ENCODE assay signal across 9 mouse cellular contexts in genomic region chr11:12038470-12038985, GRCm38 (mm10). TPM values are rescaled to one million over a fixed set of nuclear protein-coding genes. Genes with fewer than 3 reads are reported as not detected.
DNase-seq lines count a peak whose midpoint lies in the region; ATAC-seq lines count a peak whose summit lies in the region.
"Had no signal": no experiment of that assay in that cellular context is flagged by ENCODE, and none has a peak within 500 bp of the region (broad histone marks: within the 10 kb centered on the region; RNA-seq: fewer than 3 reads in every experiment).

Gene Grb10, minus strand, starts transcription at chr11:12038683.

- no peaks in the 10 kb centered on the region for H3K9me3 ChIP-seq in heart, embryonic 10.5 days
- H3K9me3 ChIP-seq in neural tube, embryonic 13.5 days = no peaks in the 10 kb centered on the region

- H3K4me3 ChIP-seq in heart, embryonic 10.5 days = peak within 1 kb of the TSS; percentile 74
- peak within 1 kb of the TSS; percentile 57 for H3K4me3 ChIP-seq in neural tube, embryonic 13.5 days

- H3K27ac ChIP-seq in heart, embryonic 10.5 days = peak within 1 kb of the TSS; percentile 96
- H3K27ac ChIP-seq in neural tube, embryonic 13.5 days (replicated peaks) = peak within 1 kb of the TSS; percentile 78

- peak within 1 kb of the TSS; percentile 56 for H3K4me2 ChIP-seq in neural tube, embryonic 13.5 days

- no peak for DNase-seq in left cerebral cortex, adult 18-20 months (ENCODE audit: low spot score in 2 of 2)
- DNase-seq in left cerebral cortex, adult 11 months (ENCODE audit: low spot score) = no peak
- peak; percentile 63 for DNase-seq in embryo, embryonic 10.5 days (ENCODE audit: low spot score)
- DNase-seq in heart, embryonic 10.5 days (ENCODE audit: low spot score) = no peak
- DNase-seq in left cerebral cortex, adult 8-10 months (ENCODE audit: low spot score in 2 of 2) = no peak
- DNase-seq in lung, adult 18-20 months = no peak

- peak within 1 kb of the TSS; percentile 78 for H3K9ac ChIP-seq in neural tube, embryonic 13.5 days

- 48% methylated on average over 10 of the region's 10 CpGs for WGBS in heart, embryonic 10.5 days
- WGBS in neural tube, embryonic 13.5 days = 20% methylated on average over 10 of the region's 10 CpGs

- peaks cover 75% of the 10 kb centered on the region for H3K27me3 ChIP-seq in heart, embryonic 10.5 days (ENCODE audit: insufficient read depth, poor library complexity, severe bottlenecking)
- peaks cover 97% of the 10 kb centered on the region for H3K27me3 ChIP-seq in neural tube, embryonic 13.5 days

- no peak for ATAC-seq in neural tube, embryonic 13.5 days (ENCODE audit: low read depth)
- ATAC-seq in granulocyte monocyte progenitor cell, adult 5-6 weeks (replicated peaks; ENCODE audit: poor library complexity, severe bottlenecking) = no peak

- H3K36me3 ChIP-seq in heart, embryonic 10.5 days = 0 out of 2 replicates have a peak, but pooled peaks cover 3% of the 10 kb centered on the region
- no peaks in the 10 kb centered on the region for H3K36me3 ChIP-seq in neural tube, embryonic 13.5 days

- 0 out of 2 replicates have a peak, but pooled peaks cover 2% of the 10 kb centered on the region for H3K4me1 ChIP-seq in heart, embryonic 10.5 days
- peaks cover 3% of the 10 kb centered on the region for H3K4me1 ChIP-seq in neural tube, embryonic 13.5 days (replicated peaks)

RNA-seq across cellular contexts. Expression of gene Grb10, which starts in this region (rescaled TPM):
- 10 to 100 TPM; 35.0 to 41.9 TPM for total RNA-seq in left cerebral cortex, adult 18-20 months (2021)
- polyA plus RNA-seq in heart, embryonic 10.5 days (2016; fragmentation: Nextera tagmentation; extraction: Ambion mirVana) = 654 and 797 TPM in 2 replicates
- total RNA-seq in left cerebral cortex, adult 8-10 months (2022) = 10 to 100 TPM; 47.8 to 55.4 (median 52.4) TPM
- polyA plus RNA-seq in neural tube, embryonic 13.5 days (2015; fragmentation: Nextera tagmentation; extraction: Ambion mirVana) = 133 and 154 TPM in 2 replicates
- 11.2 and 20.5 TPM in 2 replicates for total RNA-seq in granulocyte monocyte progenitor cell, adult 5-6 weeks (2014; fragmentation: Nextera tagmentation)
- 7.2 and 8.4 TPM in 2 replicates for total RNA-seq in granulocyte monocyte progenitor cell, adult 5-6 weeks (2017)
- total RNA-seq: neutrophil, adult 5-6 weeks had no signal
